Mouse (Mus musculus): ENCODE results near the gene Vmn2r108.
"Not testable (repeated sequence)": the region's sequence is repeated elsewhere in the genome, so short reads cannot be mapped to it uniquely, and the experiment has no call there.

Gene Vmn2r108

GRCm38 (mm10) chr17:20481231-20481630, at the start of gene Vmn2r108:
Gene Vmn2r108, minus strand, starts transcription at chr17:20481331.
- DNase-seq = no peak

- DNase-seq = not testable (repeated sequence)
Observed at GRCm38 (mm10) chr17:20508247-20508646, 27.1 kb upstream of the Vmn2r108 start.

- no peak for DNase-seq
Observed at GRCm38 (mm10) chr17:20497858-20498257, 16.7 kb upstream of the Vmn2r108 start, which contains the start of gene Vmn1r225. Gene Vmn1r225, plus strand, starts transcription at chr17:20498158.

- DNase-seq = no peak
Observed at GRCm38 (mm10) chr17:20473311-20473710, 7.8 kb downstream of the Vmn2r108 start.

- DNase-seq = no peak
Observed at GRCm38 (mm10) chr17:20439263-20439662, 41.9 kb downstream of the Vmn2r108 start.

GRCm38 (mm10) chr17:20413846-20414245, 67.3 kb downstream of the Vmn2r108 start, which contains the start of gene Vmn1r224:
Gene Vmn1r224, plus strand, starts transcription at chr17:20414146.
- DNase-seq = no peak

All from right cerebral cortex, postnatal 25 days (tissue).